Mouse (Mus musculus): ENCODE measurements around the gene Hoxd8. TPM values are rescaled to one million over a fixed set of nuclear protein-coding genes. Genes with fewer than 3 reads are reported as not detected.

The Hoxd8 gene
- polyA plus RNA-seq, 1 experiment, result 1.4 TPM

DNA sequence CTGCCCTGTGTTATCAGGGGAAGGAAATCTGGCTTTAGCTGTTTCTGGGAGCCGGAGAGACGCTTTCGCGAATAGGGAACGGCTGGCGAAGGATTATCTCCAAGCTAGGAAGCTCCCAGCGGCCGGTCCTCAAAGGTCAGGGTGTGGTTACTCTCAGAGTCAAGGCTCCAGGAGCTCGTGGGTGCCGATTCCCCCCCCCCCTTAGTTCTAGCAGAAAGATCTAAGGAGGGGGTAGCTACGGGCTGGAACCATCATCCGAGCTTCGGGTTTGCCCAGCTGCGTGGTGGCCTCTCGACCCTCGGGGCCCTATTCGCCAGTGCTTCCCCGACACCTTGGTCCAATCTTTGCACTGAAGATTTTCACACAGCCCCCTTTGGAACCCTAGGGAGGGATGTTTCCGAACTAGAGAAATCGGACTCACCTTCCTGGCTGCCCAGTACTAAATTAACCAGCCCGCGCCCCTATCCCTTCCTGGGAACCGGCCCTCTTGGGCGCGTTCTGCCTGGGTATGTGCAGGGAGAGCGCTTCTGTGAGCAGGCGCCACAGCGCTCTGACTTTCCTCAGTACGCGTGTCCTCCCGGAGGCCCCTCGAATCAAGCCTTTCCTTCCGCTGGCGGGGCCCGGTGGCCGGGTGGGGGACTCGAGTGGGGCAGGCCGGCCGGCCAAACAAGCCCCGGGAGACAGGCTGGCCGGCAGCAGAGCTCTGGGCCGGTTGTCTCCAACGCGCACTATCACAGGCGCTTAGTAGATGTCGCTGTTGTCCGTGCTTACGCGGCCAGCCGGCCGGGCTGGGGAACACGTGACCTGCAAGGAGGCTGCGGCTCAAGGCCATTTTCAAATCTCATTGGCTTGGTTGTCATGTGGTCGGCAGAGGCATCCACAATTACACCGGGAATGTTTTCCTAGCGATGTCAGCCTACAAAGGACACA is 13.1 kb upstream of the Hoxd8 start, which contains the start of gene Hoxd10:
Gene Hoxd10 (plus strand): TSS at position 903 of the 930 bp plus-strand sequence.
- H3K4me3 ChIP-seq (replicated peaks; ENCODE audit: control insufficient read depth, low read depth, low read length), result no peak within 1 kb of the TSS
- H3K27ac ChIP-seq (ENCODE audit: control insufficient read depth, insufficient read depth, low read depth, low read length, poor library complexity), result no peak within 1 kb of the TSS
- TF ChIP-seq CTCF (IDR thresholded peaks at IDR 0.05; ENCODE audit: control insufficient read depth, insufficient read depth, low read length), result no peak
- no peak for TF ChIP-seq POLR2A (IDR thresholded peaks at IDR 0.05; ENCODE audit: borderline replicate concordance, control insufficient read depth, low read depth, low read length)
- no peaks in the 10 kb centered on the region for H3K4me1 ChIP-seq (ENCODE audit: control insufficient read depth, insufficient read depth, low read length)
- WGBS, result 9% methylated on average over 56 of the region's 56 CpGs

DNA sequence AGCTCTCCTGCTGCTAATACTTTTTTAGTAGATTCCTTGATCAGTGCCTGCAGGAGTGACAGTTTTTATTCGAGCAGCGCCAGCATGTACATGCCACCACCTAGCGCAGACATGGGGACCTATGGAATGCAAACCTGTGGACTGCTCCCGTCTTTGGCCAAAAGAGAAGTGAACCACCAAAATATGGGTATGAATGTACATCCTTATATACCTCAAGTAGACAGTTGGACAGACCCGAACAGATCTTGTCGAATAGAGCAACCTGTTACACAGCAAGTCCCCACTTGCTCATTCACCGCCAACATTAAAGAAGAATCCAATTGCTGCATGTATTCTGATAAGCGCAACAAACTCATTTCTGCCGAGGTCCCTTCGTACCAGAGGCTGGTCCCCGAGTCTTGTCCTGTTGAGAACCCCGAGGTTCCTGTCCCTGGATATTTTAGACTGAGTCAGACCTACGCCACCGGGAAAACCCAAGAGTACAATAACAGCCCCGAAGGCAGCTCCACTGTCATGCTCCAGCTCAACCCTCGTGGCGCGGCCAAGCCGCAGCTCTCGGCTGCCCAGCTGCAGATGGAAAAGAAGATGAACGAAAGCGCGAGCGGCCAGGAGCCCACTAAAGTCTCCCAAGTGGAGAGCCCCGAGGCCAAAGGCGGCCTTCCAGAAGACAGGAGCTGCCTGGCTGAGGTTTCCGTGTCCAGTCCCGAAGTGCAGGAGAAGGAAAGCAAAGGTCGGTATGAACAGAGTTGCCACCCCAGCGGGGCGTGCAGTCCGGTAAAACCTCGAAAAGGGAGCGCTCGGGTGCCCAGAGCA is 12.2 kb upstream of the Hoxd8 start:
- Histone ChIP-seq H3K27ac (ENCODE audit: control insufficient read depth, insufficient read depth, low read depth, low read length, poor library complexity) (no peak overlapping the region), H3K4me3 (replicated peaks; ENCODE audit: control insufficient read depth, low read depth, low read length) (no peak overlapping the region), H3K4me1 (ENCODE audit: control insufficient read depth, insufficient read depth, low read length) (no peaks in the 10 kb centered on the region)
- no peak for TF ChIP-seq CTCF (IDR thresholded peaks at IDR 0.05; ENCODE audit: control insufficient read depth, insufficient read depth, low read length)
- TF ChIP-seq POLR2A (IDR thresholded peaks at IDR 0.05; ENCODE audit: borderline replicate concordance, control insufficient read depth, low read depth, low read length), result no peak
- 6% methylated on average over 35 of the region's 35 CpGs for WGBS

DNA sequence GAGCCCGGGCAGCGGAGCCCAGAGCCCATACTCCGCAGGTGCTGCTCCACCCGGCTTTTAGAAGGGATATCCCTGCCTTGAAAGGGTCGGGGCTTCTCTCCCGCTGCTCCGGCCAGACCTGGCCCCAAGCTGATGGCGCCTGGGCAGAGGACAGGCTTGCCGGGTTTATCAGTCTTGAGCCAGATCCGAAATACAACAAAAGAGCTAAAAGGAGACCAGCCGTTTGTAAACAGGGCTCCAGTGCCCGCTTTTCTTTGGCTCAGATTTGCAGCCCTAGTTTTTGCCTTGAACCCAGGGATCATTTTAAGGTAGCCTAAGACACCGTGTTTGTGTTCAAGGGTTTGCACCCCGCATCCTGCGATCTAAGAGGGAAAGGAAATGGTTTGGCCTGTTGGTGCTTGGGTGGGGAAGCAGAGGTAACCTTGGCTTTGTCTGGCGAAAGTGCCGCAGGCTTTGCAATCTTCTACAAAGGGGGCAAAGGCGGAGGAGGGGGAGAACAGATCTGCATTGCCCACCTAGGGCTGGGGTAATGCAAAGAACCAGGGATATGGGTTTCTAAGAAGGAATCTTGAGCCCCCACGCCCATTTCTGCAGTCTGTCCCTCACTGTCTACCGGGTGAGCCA is 11.5 kb upstream of the Hoxd8 start:
- no peak overlapping the region for H3K27ac ChIP-seq (ENCODE audit: control insufficient read depth, insufficient read depth, low read depth, low read length, poor library complexity)
- no peak for TF ChIP-seq POLR2A (IDR thresholded peaks at IDR 0.05; ENCODE audit: borderline replicate concordance, control insufficient read depth, low read depth, low read length)
- no peak for TF ChIP-seq CTCF (IDR thresholded peaks at IDR 0.05; ENCODE audit: control insufficient read depth, insufficient read depth, low read length)
- WGBS, result 4% methylated on average over 20 of the region's 20 CpGs
- no peaks in the 10 kb centered on the region for H3K4me1 ChIP-seq (ENCODE audit: control insufficient read depth, insufficient read depth, low read length)
- H3K4me3 ChIP-seq (replicated peaks; ENCODE audit: control insufficient read depth, low read depth, low read length), result no peak overlapping the region

DNA sequence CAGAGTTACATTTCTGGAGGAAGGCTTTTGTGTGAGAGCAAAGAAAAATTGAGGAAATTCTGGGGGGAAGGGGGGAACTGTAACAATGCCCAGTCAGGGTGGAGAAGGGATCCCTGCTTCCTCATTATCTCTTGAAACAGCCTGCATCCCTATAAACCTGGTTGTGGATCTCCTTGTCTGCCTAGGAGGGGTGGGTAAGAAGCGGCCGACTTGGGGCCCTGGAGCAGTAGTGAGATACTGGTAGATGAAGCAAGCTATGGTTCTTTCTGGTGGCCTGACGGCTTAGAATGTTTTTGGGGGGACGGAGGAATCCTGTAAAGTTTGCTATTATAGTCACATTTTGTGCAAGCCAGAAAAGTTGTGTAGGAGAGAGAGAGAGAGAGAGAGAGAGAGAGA is 11.0 kb upstream of the Hoxd8 start:
- no peak overlapping the region for H3K27ac ChIP-seq (ENCODE audit: control insufficient read depth, insufficient read depth, low read depth, low read length, poor library complexity)
- no peak for TF ChIP-seq CTCF (IDR thresholded peaks at IDR 0.05; ENCODE audit: control insufficient read depth, insufficient read depth, low read length)
- H3K4me1 ChIP-seq (ENCODE audit: control insufficient read depth, insufficient read depth, low read length), result no peaks in the 10 kb centered on the region
- 27% methylated on average over 4 of the region's 4 CpGs for WGBS
- no peak overlapping the region for H3K4me3 ChIP-seq (replicated peaks; ENCODE audit: control insufficient read depth, low read depth, low read length)

DNA sequence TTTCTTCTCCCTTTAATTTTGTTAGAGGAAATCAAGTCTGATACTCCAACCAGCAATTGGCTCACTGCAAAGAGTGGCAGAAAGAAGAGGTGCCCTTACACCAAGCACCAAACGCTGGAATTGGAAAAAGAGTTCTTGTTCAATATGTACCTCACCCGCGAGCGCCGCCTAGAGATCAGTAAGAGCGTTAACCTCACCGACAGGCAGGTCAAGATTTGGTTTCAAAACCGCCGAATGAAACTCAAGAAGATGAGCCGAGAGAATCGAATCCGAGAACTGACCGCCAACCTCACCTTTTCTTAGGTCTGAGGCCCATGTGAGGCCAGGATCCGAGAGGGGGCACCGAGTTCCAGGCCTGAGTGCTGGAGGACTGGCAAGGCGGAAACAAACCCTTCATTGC is 10.3 kb upstream of the Hoxd8 start:
- TF ChIP-seq CTCF (IDR thresholded peaks at IDR 0.05; ENCODE audit: control insufficient read depth, insufficient read depth, low read length) (peak; percentile 30; the same call in 1 of the 2 replicates), POLR2A (IDR thresholded peaks at IDR 0.05; ENCODE audit: borderline replicate concordance, control insufficient read depth, low read depth, low read length) (no peak)

DNA sequence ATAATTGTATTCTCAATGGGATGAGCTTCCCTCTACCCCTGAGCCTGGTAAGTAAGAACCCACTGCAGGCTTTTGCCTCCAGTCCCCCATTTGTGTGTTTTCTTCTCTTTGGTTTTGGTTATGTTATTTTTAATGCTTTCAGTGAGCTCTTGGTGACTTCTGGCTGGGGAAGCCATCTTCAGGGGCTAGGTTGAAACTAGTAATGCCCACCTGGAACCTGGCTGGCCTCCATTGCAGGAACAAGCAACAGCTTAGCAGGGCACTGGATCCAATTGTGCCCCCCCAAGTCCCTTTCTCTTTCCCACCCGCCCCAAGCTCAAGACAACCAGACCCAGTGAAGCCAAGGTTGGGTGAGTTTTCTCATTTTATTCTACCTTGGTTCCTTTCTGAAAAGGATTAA is 9.0 kb upstream of the Hoxd8 start:
- WGBS, result 27% methylated on average over 1 of the region's 1 CpGs
- no peaks in the 10 kb centered on the region for H3K4me1 ChIP-seq (ENCODE audit: control insufficient read depth, insufficient read depth, low read length)
- H3K4me3 ChIP-seq (replicated peaks; ENCODE audit: control insufficient read depth, low read depth, low read length), result no peak overlapping the region
- TF ChIP-seq POLR2A (IDR thresholded peaks at IDR 0.05; ENCODE audit: borderline replicate concordance, control insufficient read depth, low read depth, low read length), result no peak
- no peak for TF ChIP-seq CTCF (IDR thresholded peaks at IDR 0.05; ENCODE audit: control insufficient read depth, insufficient read depth, low read length)
- H3K27ac ChIP-seq (ENCODE audit: control insufficient read depth, insufficient read depth, low read depth, low read length, poor library complexity), result no peak overlapping the region

More for the DNA sequence above, 10.3 kb upstream of the Hoxd8 start:
- 8% methylated on average over 16 of the region's 16 CpGs for WGBS
- Histone ChIP-seq H3K27ac (ENCODE audit: control insufficient read depth, insufficient read depth, low read depth, low read length, poor library complexity) (no peak overlapping the region), H3K4me3 (replicated peaks; ENCODE audit: control insufficient read depth, low read depth, low read length) (no peak overlapping the region), H3K4me1 (ENCODE audit: control insufficient read depth, insufficient read depth, low read length) (no peaks in the 10 kb centered on the region)

DNA sequence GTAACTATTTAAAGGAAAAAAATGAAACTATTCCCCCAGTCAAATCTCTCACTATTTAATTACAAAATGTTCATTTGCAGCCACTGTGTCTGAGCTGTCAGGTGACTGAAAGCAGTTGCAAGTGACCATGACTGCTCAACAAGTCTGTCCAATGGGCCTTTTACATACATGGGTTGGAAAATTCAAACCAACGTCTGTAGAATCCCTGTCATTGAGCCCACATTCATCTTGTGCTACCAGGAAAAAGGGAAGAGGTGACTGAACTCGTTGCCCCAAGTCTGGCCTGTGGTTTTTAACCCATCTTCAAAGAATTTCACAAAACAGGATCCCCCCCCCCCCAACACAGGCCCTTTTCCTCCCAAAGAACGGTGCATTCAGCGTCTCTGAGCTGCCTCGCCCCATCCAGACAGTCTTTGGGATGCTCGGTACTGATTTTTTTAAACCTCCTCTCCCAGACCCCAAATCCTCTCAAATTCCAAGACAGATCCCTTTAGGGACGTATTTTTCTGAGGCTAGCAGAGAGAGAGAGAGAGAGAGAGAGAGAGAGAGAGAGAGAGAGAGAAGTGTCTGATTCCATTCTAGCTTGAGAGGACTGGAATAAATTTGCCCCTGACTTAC is 8.5 kb upstream of the Hoxd8 start:
- H3K27ac ChIP-seq (ENCODE audit: control insufficient read depth, insufficient read depth, low read depth, low read length, poor library complexity), result no peak overlapping the region
- WGBS, result 19% methylated on average over 7 of the region's 7 CpGs
- H3K4me1 ChIP-seq (ENCODE audit: control insufficient read depth, insufficient read depth, low read length), result no peaks in the 10 kb centered on the region
- H3K4me3 ChIP-seq (replicated peaks; ENCODE audit: control insufficient read depth, low read depth, low read length), result no peak overlapping the region
- TF ChIP-seq CTCF (IDR thresholded peaks at IDR 0.05; ENCODE audit: control insufficient read depth, insufficient read depth, low read length) (no peak), POLR2A (IDR thresholded peaks at IDR 0.05; ENCODE audit: borderline replicate concordance, control insufficient read depth, low read depth, low read length) (no peak)

Measured in bone marrow, adult 2 months (tissue).